Mouse (Mus musculus): ENCODE measurements around the gene Pgc. TPM values are rescaled to one million over a fixed set of nuclear protein-coding genes. Genes with fewer than 3 reads are reported as not detected.

Gene Pgc
- total RNA-seq, 2 experiments from 2014 or later: not detected

- DNase-seq: no peak
Measured at GRCm38 (mm10) chr17:47708972-47709371, 17.7 kb upstream of the Pgc start.

- no peak for DNase-seq
Measured at GRCm38 (mm10) chr17:47710036-47710435, 16.6 kb upstream of the Pgc start.

- no peak for DNase-seq
Measured at GRCm38 (mm10) chr17:47711883-47712282, 14.8 kb upstream of the Pgc start.

GRCm38 (mm10) chr17:47712889-47713571 is 13.6 kb upstream of the Pgc start:
- DNase-seq: no peak

DNA sequence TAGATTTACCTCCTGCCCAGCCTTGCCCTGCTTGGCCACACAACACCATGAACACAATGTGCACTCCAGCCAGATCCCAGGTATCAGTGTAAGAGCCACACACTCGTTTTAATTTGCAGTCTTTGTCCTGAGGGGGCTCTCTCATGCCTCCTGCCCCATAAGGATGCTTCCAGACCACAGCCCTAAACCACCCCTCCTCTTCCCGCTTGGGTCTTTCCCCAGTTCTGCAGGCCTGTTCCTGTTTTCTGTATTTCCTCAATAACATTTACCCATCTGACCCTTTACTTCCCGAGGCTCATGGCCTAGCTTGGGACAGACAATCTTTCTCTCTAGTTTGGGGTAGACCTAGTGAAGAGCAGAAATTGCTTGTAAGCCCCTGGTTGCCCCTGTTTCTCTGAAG is 11.6 kb upstream of the Pgc start:
- DNase-seq: no peak

- DNase-seq: no peak
Measured at GRCm38 (mm10) chr17:47721183-47721582, 5.5 kb upstream of the Pgc start.

- DNase-seq: no peak
Measured at GRCm38 (mm10) chr17:47730633-47731575, 4.3 kb downstream of the Pgc start.

- no peak for DNase-seq
Measured at GRCm38 (mm10) chr17:47735553-47736100, 9.0 kb downstream of the Pgc start.

DNA sequence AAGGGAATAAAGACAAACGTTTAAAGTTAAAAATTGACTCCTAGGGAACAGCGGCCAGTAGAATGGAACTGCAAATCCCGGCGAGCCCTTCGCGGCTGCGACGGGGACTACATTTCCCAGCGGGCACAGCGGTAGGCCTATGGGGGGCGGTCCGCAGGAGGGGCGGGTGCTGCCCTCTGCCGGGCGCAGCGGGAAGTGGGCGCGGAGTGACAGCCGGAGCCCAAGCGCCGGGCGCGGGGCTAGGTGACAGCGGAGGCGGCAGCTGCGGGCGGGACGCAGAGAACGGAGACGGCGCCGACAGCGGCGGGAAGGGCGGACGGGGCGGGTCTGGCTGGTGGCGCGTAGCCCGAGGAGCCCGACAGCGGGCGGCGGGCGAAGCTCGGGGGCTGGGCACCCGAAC is 10.2 kb downstream of the Pgc start, which contains the start of gene Tfeb:
Tfeb (plus strand) TSS at position 175 of the 400 bp plus-strand sequence.
- peak; percentile 98 to 99 for DNase-seq

GRCm38 (mm10) chr17:47737271-47738065 is 10.8 kb downstream of the Pgc start:
- DNase-seq: peak; percentile 94 to 96

- DNase-seq: peak; percentile 55 to 73
Measured at GRCm38 (mm10) chr17:47738066-47738878, 11.6 kb downstream of the Pgc start.

DNA sequence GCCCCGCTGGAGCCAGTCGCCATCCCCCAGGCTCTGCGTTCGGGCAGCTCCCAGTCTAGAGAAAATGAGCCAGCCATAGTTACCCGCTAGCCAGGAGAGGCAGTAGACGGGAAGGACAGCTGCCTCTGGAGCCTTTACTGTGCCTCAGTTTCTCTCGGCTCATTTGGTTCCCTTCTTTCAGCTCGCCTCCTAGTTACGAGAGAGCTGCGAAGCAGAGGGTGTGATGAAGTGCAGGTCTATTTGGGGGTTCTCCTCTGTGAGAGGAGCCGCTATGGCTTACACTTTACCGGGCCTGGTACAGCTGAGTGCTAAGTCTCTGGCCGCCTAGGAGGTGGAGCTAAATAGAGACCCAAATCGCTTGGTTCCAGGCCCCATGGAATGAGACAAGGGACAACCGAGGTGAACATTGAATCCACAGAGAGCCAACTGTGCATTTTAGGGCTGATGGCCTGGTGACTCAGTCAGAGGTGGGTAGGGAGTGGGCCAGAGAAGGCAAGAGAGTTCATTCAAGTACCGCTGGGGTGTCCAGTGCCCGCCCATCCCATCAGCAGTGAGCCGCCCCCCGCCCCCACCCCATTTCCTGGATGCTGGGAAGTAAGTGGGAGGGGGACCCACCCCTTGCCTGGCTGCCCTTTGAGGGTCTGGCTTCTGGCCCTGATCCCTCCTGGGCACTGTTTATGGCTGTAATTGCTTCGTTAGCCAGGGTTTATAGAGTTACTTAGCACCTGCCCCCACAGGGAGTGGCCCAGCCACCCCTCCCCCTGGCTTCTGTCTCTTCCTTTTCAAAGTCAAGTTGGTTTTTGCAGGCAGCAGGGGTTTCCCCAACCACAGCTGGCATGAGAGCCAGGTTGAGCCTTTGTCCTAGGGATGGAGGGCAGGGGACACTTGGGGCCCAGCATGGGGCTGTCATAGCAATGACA is 12.5 kb downstream of the Pgc start:
- no peak for DNase-seq

DNA sequence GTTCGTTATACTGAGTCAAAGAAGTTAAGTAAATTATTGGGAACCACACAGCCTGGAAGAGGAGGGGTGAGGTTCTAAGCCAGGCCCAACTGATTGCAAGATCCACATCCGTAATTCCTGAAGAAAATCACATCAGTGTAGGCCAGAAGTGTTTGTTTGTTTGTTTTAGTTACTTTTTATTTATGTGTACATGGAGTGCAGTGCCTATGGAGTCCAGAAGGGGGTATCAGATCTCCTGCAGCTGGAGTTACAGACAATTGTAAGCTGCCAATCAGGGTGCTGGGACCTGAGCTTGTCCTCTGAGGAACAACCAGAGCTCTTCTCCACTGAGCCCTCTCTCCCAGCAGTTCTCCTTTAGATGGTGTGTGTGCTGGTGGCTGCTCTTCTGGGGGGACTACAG is 13.5 kb downstream of the Pgc start:
- DNase-seq: no peak

DNA sequence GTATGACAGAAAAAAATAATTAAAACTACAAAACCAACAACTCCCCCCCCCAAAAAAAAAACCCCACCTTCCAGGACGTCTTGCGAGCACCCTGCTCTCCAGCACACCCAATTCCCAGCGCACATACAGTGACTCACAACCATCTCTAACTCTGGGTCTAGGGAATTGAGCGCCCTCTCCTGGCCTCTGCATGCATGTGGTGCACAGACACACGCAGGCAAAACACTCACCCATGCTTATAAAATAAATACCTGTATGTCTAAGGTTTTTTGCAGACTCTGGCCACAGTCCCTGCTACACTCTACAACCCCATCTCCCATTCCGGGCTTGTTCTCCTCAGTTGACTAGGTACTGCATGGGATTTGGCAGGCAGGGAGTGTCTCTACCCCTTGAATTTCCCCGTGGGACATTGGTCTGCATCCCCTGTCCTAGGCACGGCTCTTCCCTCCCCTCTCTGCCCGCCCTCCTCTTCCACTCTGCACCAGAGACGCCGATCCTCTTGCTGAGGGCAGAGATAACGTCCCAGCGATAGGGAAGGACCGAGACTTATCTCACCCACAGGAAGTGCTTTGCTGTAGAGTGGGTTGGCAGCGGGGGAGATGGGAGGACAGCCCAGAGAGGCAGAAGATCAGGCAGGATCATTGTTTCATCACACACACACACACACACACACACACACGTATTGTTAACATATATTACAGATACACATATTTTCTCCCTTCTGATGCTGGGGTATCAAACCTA is 16.5 kb downstream of the Pgc start:
- peak in 1 of 2 experiments; percentile 46 for DNase-seq

DNA sequence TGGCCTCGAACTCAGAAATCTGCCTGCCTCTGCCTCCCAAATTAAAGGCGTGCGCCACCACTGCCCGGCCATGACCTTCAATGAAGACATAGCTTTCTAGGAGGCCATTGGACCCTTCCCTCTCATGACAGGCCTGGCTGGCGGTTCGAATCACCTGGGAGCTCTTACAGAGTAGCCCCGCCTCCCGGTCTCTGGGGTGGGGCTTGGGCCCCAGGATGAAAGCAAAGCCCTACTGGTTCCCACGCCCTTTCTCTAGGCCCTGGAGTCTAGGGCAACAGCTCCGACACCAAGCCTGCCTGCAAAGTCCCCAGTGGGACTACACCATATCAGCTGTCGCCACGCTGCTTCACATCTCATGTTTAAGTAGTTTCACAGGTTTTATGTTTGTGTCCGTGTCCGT is 17.4 kb downstream of the Pgc start:
- DNase-seq: no peak

GRCm38 (mm10) chr17:47744746-47745368 is 18.2 kb downstream of the Pgc start:
- no peak for DNase-seq

GRCm38 (mm10) chr17:47748791-47749553 is 22.3 kb downstream of the Pgc start:
- DNase-seq: peak; percentile 43 to 64

- no peak for DNase-seq
Measured at GRCm38 (mm10) chr17:47749626-47750025, 23.0 kb downstream of the Pgc start.
